Mouse (Mus musculus) kidney, embryonic 14.5 days (tissue): ENCODE measurements around the gene Cavin3. TPM values are rescaled to one million over a fixed set of nuclear protein-coding genes. Genes with fewer than 3 reads are reported as not detected.

Source experiments
- ATAC-seq: fragments of 200-750 bp; cut with Nextera tagmentation; 2 replicates; pipeline ENCODE4 v1.8.0; 2017; ENCODE audit warnings: moderate number of reproducible peaks, mild to moderate bottlenecking, moderate TSS enrichment, moderate library complexity; ENCODE audit not compliant: low FRiP score, low TSS enrichment
- H3K27ac ChIP-seq: fragments of 300-500 bp; sonication (generic); 2 replicates; pipeline ENCODE4 v1.5.1; 2014; ENCODE audit warnings: low read depth, mild to moderate bottlenecking, low read length, moderate library complexity, mixed read lengths
- H3K27me3 ChIP-seq: fragments of 300-500 bp; sonication (generic); 2 replicates; pipeline ENCODE4 v1.6.1; 2014; ENCODE audit warnings: mild to moderate bottlenecking, low read length; ENCODE audit not compliant: control insufficient read depth, insufficient read depth
- H3K36me3 ChIP-seq: fragments of 300-500 bp; sonication (generic); 2 replicates; pipeline ENCODE4 v1.6.1; 2014; ENCODE audit warnings: low read length, mixed read lengths; ENCODE audit not compliant: control insufficient read depth, insufficient read depth
- H3K4me1 ChIP-seq: fragments of 300-500 bp; sonication (generic); 2 replicates; pipeline ENCODE4 v1.6.1; 2014; ENCODE audit warnings: low read length, mixed read lengths; ENCODE audit not compliant: control insufficient read depth, insufficient read depth
- H3K4me2 ChIP-seq: fragments of 300-500 bp; sonication (generic); replicated peaks from 2 replicates; pipeline ENCODE4 v1.6.1; 2014; ENCODE audit warnings: low read depth, mild to moderate bottlenecking, low read length
- H3K4me3 ChIP-seq: fragments of 300-500 bp; sonication (generic); 2 replicates; pipeline ENCODE4 v1.5.1; 2014; ENCODE audit warnings: mild to moderate bottlenecking, low read length
- H3K9ac ChIP-seq: fragments of 300-500 bp; sonication (generic); 2 replicates; pipeline ENCODE4 v1.6.1; 2014; ENCODE audit warnings: low read depth, mild to moderate bottlenecking, low read length, moderate library complexity
- H3K9me3 ChIP-seq: fragments of 300-500 bp; sonication (generic); 2 replicates; pipeline ENCODE4 v1.6.1; 2016; ENCODE audit warnings: low read length; ENCODE audit not compliant: control insufficient read depth
- WGBS: fragments of 180-500 bp; shearing (Covaris S2); extraction: QIAGEN DNeasy Blood & Tissue Kit; methylation state at CpG from one replicate; pipeline ENCODE4 v1.1.7; 2014; 5-methylcytosine and 5-hydroxymethylcytosine counted together
- polyA plus RNA-seq: library from polyadenylated mRNA; unstranded; fragments of >200 nt; fragmentation: Nextera tagmentation; extraction: Ambion mirVana; gene quantifications from 2 replicates; pipeline ENCODE4 v1.2.1, GENCODE M21; 2014

Cavin3 gene
- polyA plus RNA-seq: 48.0 and 55.0 TPM in 2 replicates

GRCm38 (mm10) chr7:105481505-105482411, at the start of gene Cavin3:
Gene Cavin3, minus strand, starts transcription at chr7:105482300.
- Histone ChIP-seq H3K9ac (peak within 1 kb of the TSS; percentile 65), H3K9me3 (no peaks in the 10 kb centered on the region), H3K4me1 (no peaks in the 10 kb centered on the region), H3K4me2 (peak within 1 kb of the TSS; percentile 86), H3K4me3 (peak within 1 kb of the TSS; percentile 49), H3K27me3 (no peaks in the 10 kb centered on the region), H3K36me3 (no peaks in the 10 kb centered on the region), H3K27ac (peak within 1 kb of the TSS; percentile 33; the same call in 1 of the 2 replicates)
- peak; percentile 86 for ATAC-seq
- WGBS: 2% methylated on average over 57 of the region's 63 CpGs

- H3K9me3 ChIP-seq: no peaks in the 10 kb centered on the region
- H3K4me3 ChIP-seq: no peak overlapping the region
- no peak overlapping the region for H3K9ac ChIP-seq
- no peaks in the 10 kb centered on the region for H3K36me3 ChIP-seq
- H3K4me1 ChIP-seq: no peaks in the 10 kb centered on the region
- ATAC-seq: peak; percentile 50
- H3K4me2 ChIP-seq: no peak overlapping the region
- H3K27ac ChIP-seq: no peak overlapping the region
- 67% methylated on average over 4 of the region's 4 CpGs for WGBS
- no peaks in the 10 kb centered on the region for H3K27me3 ChIP-seq
Observed at GRCm38 (mm10) chr7:105528094-105528493, 46.0 kb upstream of the Cavin3 start.

- Histone ChIP-seq H3K4me3 (no peak overlapping the region), H3K27me3 (no peaks in the 10 kb centered on the region), H3K4me1 (no peaks in the 10 kb centered on the region), H3K27ac (no peak overlapping the region), H3K9me3 (no peaks in the 10 kb centered on the region), H3K36me3 (no peaks in the 10 kb centered on the region), H3K9ac (no peak overlapping the region), H3K4me2 (no peak overlapping the region)
- ATAC-seq: peak; percentile 81; the same call in 1 of the 2 replicates
- WGBS: 60% methylated on average over 1 of the region's 1 CpGs
Observed at GRCm38 (mm10) chr7:105527306-105527937, 45.3 kb upstream of the Cavin3 start.

- WGBS: 91% methylated on average over 2 of the region's 2 CpGs
- Histone ChIP-seq H3K4me2 (no peak overlapping the region), H3K4me3 (no peak overlapping the region), H3K36me3 (no peaks in the 10 kb centered on the region), H3K4me1 (no peaks in the 10 kb centered on the region), H3K27ac (no peak overlapping the region), H3K9me3 (no peaks in the 10 kb centered on the region), H3K27me3 (no peaks in the 10 kb centered on the region), H3K9ac (no peak overlapping the region)
- ATAC-seq: no peak
Observed at GRCm38 (mm10) chr7:105524222-105524621, 42.1 kb upstream of the Cavin3 start.

GRCm38 (mm10) chr7:105520201-105520600, 38.1 kb upstream of the Cavin3 start:
- no peak overlapping the region for H3K4me3 ChIP-seq
- ATAC-seq: no peak
- WGBS: 18% methylated on average over 6 of the region's 6 CpGs
- no peaks in the 10 kb centered on the region for H3K36me3 ChIP-seq
- no peaks in the 10 kb centered on the region for H3K27me3 ChIP-seq
- H3K9ac ChIP-seq: no peak overlapping the region
- no peak overlapping the region for H3K27ac ChIP-seq
- H3K4me2 ChIP-seq: no peak overlapping the region
- H3K4me1 ChIP-seq: no peaks in the 10 kb centered on the region
- H3K9me3 ChIP-seq: no peaks in the 10 kb centered on the region

GRCm38 (mm10) chr7:105519771-105520170, 37.7 kb upstream of the Cavin3 start:
- H3K4me3 ChIP-seq: no peak overlapping the region
- no peak overlapping the region for H3K4me2 ChIP-seq
- 70% methylated on average over 2 of the region's 2 CpGs for WGBS
- H3K4me1 ChIP-seq: no peaks in the 10 kb centered on the region
- H3K9me3 ChIP-seq: no peaks in the 10 kb centered on the region
- no peak overlapping the region for H3K27ac ChIP-seq
- H3K36me3 ChIP-seq: no peaks in the 10 kb centered on the region
- no peaks in the 10 kb centered on the region for H3K27me3 ChIP-seq
- no peak for ATAC-seq
- H3K9ac ChIP-seq: no peak overlapping the region

- Histone ChIP-seq H3K9me3 (no peaks in the 10 kb centered on the region), H3K4me2 (no peak overlapping the region), H3K4me1 (no peaks in the 10 kb centered on the region), H3K4me3 (no peak overlapping the region), H3K9ac (no peak overlapping the region), H3K27ac (no peak overlapping the region), H3K27me3 (no peaks in the 10 kb centered on the region), H3K36me3 (no peaks in the 10 kb centered on the region)
- ATAC-seq: no peak
- WGBS: 43% methylated on average over 11 of the region's 11 CpGs
Observed at GRCm38 (mm10) chr7:105519336-105519735, 37.2 kb upstream of the Cavin3 start.

- H3K9ac ChIP-seq: no peak overlapping the region
- no peaks in the 10 kb centered on the region for H3K36me3 ChIP-seq
- no peaks in the 10 kb centered on the region for H3K27me3 ChIP-seq
- WGBS: 54% methylated on average over 9 of the region's 9 CpGs
- ATAC-seq: no peak
- H3K9me3 ChIP-seq: no peaks in the 10 kb centered on the region
- no peaks in the 10 kb centered on the region for H3K4me1 ChIP-seq
- H3K4me2 ChIP-seq: no peak overlapping the region
- no peak overlapping the region for H3K27ac ChIP-seq
- no peak overlapping the region for H3K4me3 ChIP-seq
Observed at GRCm38 (mm10) chr7:105516669-105517360, 34.7 kb upstream of the Cavin3 start.
